Comparison of ENCODE assay signal across 8 mouse cellular contexts in the genomic region with DNA sequence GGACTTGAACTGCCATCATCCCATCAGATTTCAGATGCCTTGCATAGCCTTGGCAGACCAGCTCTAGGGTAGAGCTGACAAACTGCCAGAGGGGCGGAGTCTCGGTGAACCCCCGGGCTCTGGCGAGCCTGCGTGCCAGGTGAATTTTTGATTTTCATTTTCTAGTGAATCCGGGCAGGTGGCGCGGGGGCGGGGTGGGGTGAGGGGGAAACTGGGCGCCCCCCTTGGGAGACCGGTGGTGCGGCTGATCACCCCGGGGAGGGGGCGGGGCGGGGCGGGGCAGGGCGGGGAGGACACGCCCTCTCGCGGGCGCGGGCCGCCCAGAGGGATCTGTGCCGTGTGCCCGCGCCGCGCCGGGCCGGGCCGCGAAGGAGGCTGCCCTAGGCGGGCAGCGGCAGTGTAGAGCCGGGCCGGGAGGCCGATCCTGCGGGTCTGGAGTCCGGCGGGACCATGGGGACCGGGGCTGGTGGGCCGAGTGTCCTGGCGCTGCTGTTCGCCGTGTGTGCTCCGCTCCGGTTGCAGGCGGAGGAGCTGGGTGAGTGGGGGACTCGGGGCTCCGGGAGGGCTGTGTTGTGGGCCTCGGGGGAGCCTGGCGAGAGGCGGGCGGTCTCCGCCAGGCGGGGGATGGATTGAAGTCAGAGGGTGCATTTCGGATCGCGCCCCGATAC. TPM values are rescaled to one million over a fixed set of nuclear protein-coding genes. Genes with fewer than 3 reads are reported as not detected.
A peak's percentile ranks its signal among the peaks of the same experiment; 100 is the strongest.
DNase-seq lines count a peak whose midpoint lies in the region; ATAC-seq lines count a peak whose summit lies in the region.

A gene (plus strand): TSS at position 319 of the 668 bp plus-strand sequence.

- peak within 1 kb of the TSS; percentile 81 for H3K9ac ChIP-seq in embryonic facial prominence, embryonic 15.5 days
- peak within 1 kb of the TSS; percentile 93 for H3K9ac ChIP-seq in heart, embryonic 13.5 days
- peak within 1 kb of the TSS; percentile 87 for H3K9ac ChIP-seq in kidney, embryonic 16.5 days (replicated peaks; ENCODE audit: low read length)
- H3K9ac ChIP-seq in liver, embryonic 12.5 days = peak within 1 kb of the TSS; percentile 75
- peak within 1 kb of the TSS; percentile 80 for H3K9ac ChIP-seq in stomach, embryonic 14.5 days (replicated peaks; ENCODE audit: low read depth, low read length)

- H3K4me3 ChIP-seq in embryonic facial prominence, embryonic 15.5 days (replicated peaks) = peak within 1 kb of the TSS; percentile 85
- H3K4me3 ChIP-seq in heart, embryonic 13.5 days = peak within 1 kb of the TSS; percentile 85
- H3K4me3 ChIP-seq in kidney, embryonic 16.5 days (ENCODE audit: low read length) = peak within 1 kb of the TSS; percentile 81
- peak within 1 kb of the TSS; percentile 69 for H3K4me3 ChIP-seq in liver, embryonic 12.5 days
- peak within 1 kb of the TSS; percentile 86 for H3K4me3 ChIP-seq in stomach, embryonic 14.5 days (ENCODE audit: low read depth, low read length)

- no peaks in the 10 kb centered on the region for H3K9me3 ChIP-seq in embryonic facial prominence, embryonic 15.5 days (replicated peaks)
- no peaks in the 10 kb centered on the region for H3K9me3 ChIP-seq in heart, embryonic 13.5 days
- no peaks in the 10 kb centered on the region for H3K9me3 ChIP-seq in kidney, embryonic 16.5 days (ENCODE audit: low read length)
- no peaks in the 10 kb centered on the region for H3K9me3 ChIP-seq in liver, embryonic 12.5 days (replicated peaks)
- no peaks in the 10 kb centered on the region for H3K9me3 ChIP-seq in stomach, embryonic 14.5 days (ENCODE audit: control insufficient read depth, low read depth, low read length)

- peaks cover 17% of the 10 kb centered on the region for H3K4me1 ChIP-seq in embryonic facial prominence, embryonic 15.5 days
- H3K4me1 ChIP-seq in heart, embryonic 13.5 days = peaks cover 14% of the 10 kb centered on the region
- H3K4me1 ChIP-seq in kidney, embryonic 16.5 days (ENCODE audit: insufficient read depth, low read length) = peaks cover 21% of the 10 kb centered on the region
- peaks cover 27% of the 10 kb centered on the region for H3K4me1 ChIP-seq in liver, embryonic 12.5 days
- H3K4me1 ChIP-seq in stomach, embryonic 14.5 days (ENCODE audit: control insufficient read depth, insufficient read depth, low read length) = peaks cover 4% of the 10 kb centered on the region; the same call in 1 of the 2 replicates

- no peaks in the 10 kb centered on the region for H3K36me3 ChIP-seq in embryonic facial prominence, embryonic 15.5 days
- no peaks in the 10 kb centered on the region for H3K36me3 ChIP-seq in heart, embryonic 13.5 days
- H3K36me3 ChIP-seq in kidney, embryonic 16.5 days (ENCODE audit: insufficient read depth, low read length) = no peaks in the 10 kb centered on the region
- no peaks in the 10 kb centered on the region for H3K36me3 ChIP-seq in liver, embryonic 12.5 days
- H3K36me3 ChIP-seq in stomach, embryonic 14.5 days (ENCODE audit: control insufficient read depth, insufficient read depth, low read length) = no peaks in the 10 kb centered on the region

- peak; percentile 94 for ATAC-seq in embryonic facial prominence, embryonic 15.5 days (ENCODE audit: insufficient number of reproducible peaks, low FRiP score, low TSS enrichment, low read depth)
- ATAC-seq in heart, embryonic 13.5 days (ENCODE audit: extremely low read depth, insufficient number of reproducible peaks, low FRiP score, low TSS enrichment) = peak; percentile 78
- ATAC-seq in kidney, embryonic 16.5 days (ENCODE audit: low FRiP score, low TSS enrichment) = peak; percentile 96
- peak; percentile 91 for ATAC-seq in liver, embryonic 12.5 days
- ATAC-seq in stomach, embryonic 14.5 days (ENCODE audit: insufficient number of reproducible peaks, insufficient read depth, low FRiP score, low read depth) = peak; percentile 91

- no peaks in the 10 kb centered on the region for H3K27me3 ChIP-seq in embryonic facial prominence, embryonic 15.5 days
- no peaks in the 10 kb centered on the region for H3K27me3 ChIP-seq in heart, embryonic 13.5 days (replicated peaks)
- H3K27me3 ChIP-seq in kidney, embryonic 16.5 days (ENCODE audit: insufficient read depth, low read length) = no peaks in the 10 kb centered on the region
- H3K27me3 ChIP-seq in liver, embryonic 12.5 days (replicated peaks) = peaks cover 12% of the 10 kb centered on the region
- H3K27me3 ChIP-seq in stomach, embryonic 14.5 days (ENCODE audit: control insufficient read depth, insufficient read depth, low read length) = no peaks in the 10 kb centered on the region

- H3K4me2 ChIP-seq in embryonic facial prominence, embryonic 15.5 days (replicated peaks) = peak within 1 kb of the TSS; percentile 80
- peak within 1 kb of the TSS; percentile 90 for H3K4me2 ChIP-seq in heart, embryonic 13.5 days
- H3K4me2 ChIP-seq in kidney, embryonic 16.5 days (replicated peaks; ENCODE audit: low read depth, low read length) = peak within 1 kb of the TSS; percentile 68
- peak within 1 kb of the TSS; percentile 97 for H3K4me2 ChIP-seq in liver, embryonic 12.5 days
- peak within 1 kb of the TSS; percentile 74 for H3K4me2 ChIP-seq in stomach, embryonic 14.5 days (replicated peaks; ENCODE audit: low read depth, low read length)

- H3K27ac ChIP-seq in embryonic facial prominence, embryonic 15.5 days (replicated peaks) = peak within 1 kb of the TSS; percentile 89
- peak within 1 kb of the TSS; percentile 48; the same call in 1 of the 2 replicates for H3K27ac ChIP-seq in heart, embryonic 13.5 days (replicated peaks)
- H3K27ac ChIP-seq in kidney, embryonic 16.5 days (ENCODE audit: low read length) = peak within 1 kb of the TSS; percentile 88
- H3K27ac ChIP-seq in liver, embryonic 12.5 days = peak within 1 kb of the TSS; percentile 56
- peak within 1 kb of the TSS; percentile 84 for H3K27ac ChIP-seq in stomach, embryonic 14.5 days (ENCODE audit: low read length)

- WGBS in embryonic facial prominence, embryonic 15.5 days = under 1% methylated on average over 57 of the region's 60 CpGs
- WGBS in heart, embryonic 13.5 days = under 1% methylated on average over 45 of the region's 60 CpGs
- under 1% methylated on average over 47 of the region's 60 CpGs for WGBS in kidney, embryonic 16.5 days
- WGBS in liver, embryonic 12.5 days (ENCODE audit: insufficient replicate concordance) = under 1% methylated on average over 58 of the region's 60 CpGs
- under 1% methylated on average over 49 of the region's 60 CpGs for WGBS in stomach, embryonic 14.5 days

- peak; percentile 73 to 76 for DNase-seq in B cell, adult 2 months
- DNase-seq in adrenal gland, postnatal 4 days (ENCODE audit: low spot score in 2 of 2) = peak; percentile 22 to 24
- peak; percentile 80 for DNase-seq in neural tube, embryonic 10.5 days (ENCODE audit: extremely low spot score, low spot score)

RNA-seq across cellular contexts. Expression of the gene that starts here (rescaled TPM):
- 10 to 100 TPM in 1 of 2 experiments, 1 to 10 TPM in 1; 8.8 to 10.6 TPM for total RNA-seq in adrenal gland, postnatal 4 days (2021)
- 18.8 and 19.5 TPM in 2 replicates for polyA plus RNA-seq in embryonic facial prominence, embryonic 15.5 days (2015; fragmentation: Nextera tagmentation; extraction: Ambion mirVana)
- 8.0 and 8.5 TPM in 2 replicates for polyA plus RNA-seq in heart, embryonic 13.5 days (2015; fragmentation: Nextera tagmentation; extraction: Ambion mirVana)
- polyA plus RNA-seq in kidney, embryonic 16.5 days (2015; fragmentation: Nextera tagmentation; extraction: Ambion mirVana) = 32.5 and 33.2 TPM in 2 replicates
- polyA plus RNA-seq in liver, embryonic 12.5 days (2016; fragmentation: Nextera tagmentation; extraction: Ambion mirVana) = 7.5 and 8.7 TPM in 2 replicates
- 35.3 and 35.9 TPM in 2 replicates for polyA plus RNA-seq in stomach, embryonic 14.5 days (2014; fragmentation: Nextera tagmentation; extraction: Ambion mirVana)

Comparison
In these comparisons a context has a peak if more than half of its experiments do, and no peak if none do; other contexts are left out.
1. Peak in every context shown above with its lines: DNase-seq, ATAC-seq, H3K4me3 ChIP-seq and H3K27ac ChIP-seq.
2. DNase-seq: peak in every context shown above with its lines; median percentile 80 in neural tube, embryonic 10.5 days; 74 in B cell, adult 2 months; 23 in adrenal gland, postnatal 4 days.